Mouse (Mus musculus): ENCODE measurements around the gene Ptprm.
"Not testable (repeated sequence)": the region's sequence is repeated elsewhere in the genome, so short reads cannot be mapped to it uniquely, and the experiment has no call there.

Ptprm gene

DNA sequence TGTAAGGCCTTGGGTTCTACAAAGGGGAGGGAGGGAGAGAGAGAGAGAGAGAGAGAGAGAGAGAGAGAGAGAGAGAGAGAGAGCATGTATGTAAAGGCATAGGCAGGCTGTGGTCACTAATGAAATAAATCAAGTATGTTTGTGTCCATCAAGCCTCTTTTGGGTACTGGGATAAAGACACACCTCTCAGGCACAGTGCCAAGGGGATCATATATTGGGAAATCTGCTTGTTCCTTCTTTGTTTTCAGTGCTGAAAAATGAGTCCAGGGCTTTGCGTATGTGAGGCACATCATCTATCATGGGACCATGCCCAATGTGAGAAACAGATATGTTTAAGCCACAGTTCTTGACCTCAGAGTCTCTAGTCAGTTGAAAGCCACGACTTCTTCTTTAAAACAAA is 475.1 kb downstream of the Ptprm start:
- in situ Hi-C loops (cut with MseI, MboI), result no loop called here

- in situ Hi-C loops (cut with MseI, MboI), result no loop called here
These were observed 476.7 kb downstream of the Ptprm start for GRCm38 (mm10) chr17:66877582-66877981.

- in situ Hi-C loops (cut with MseI, MboI), result no loop called here
These were observed 479.4 kb downstream of the Ptprm start for GRCm38 (mm10) chr17:66874810-66875209.

GRCm38 (mm10) chr17:66871396-66871795 is 482.9 kb downstream of the Ptprm start:
- in situ Hi-C loops (cut with MseI, MboI), result no loop called here

DNA sequence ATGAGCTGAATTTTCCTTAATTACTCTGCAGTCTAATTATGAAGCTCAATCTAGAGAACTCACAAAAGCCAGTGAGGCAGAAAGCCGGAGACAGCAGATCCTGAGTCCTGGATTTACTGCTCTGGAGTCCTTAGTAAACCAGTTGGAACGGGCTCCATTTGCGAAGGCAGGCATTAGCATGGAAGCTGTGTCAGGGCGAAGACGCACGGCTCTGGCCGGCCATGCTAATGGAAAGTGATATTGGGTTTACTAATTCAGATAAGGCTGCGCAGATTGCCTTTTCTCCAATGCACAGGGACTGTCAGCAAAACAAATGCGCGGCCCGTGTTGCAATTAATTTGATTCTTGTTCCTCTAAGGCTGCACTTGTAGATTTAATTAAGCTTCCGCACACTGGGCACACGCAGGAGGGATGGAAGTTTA is 484.7 kb downstream of the Ptprm start:
- in situ Hi-C loops (cut with MseI, MboI), result no loop called here

GRCm38 (mm10) chr17:66864441-66864840 is 489.8 kb downstream of the Ptprm start:
- in situ Hi-C loops (cut with MseI, MboI), result no loop called here

- in situ Hi-C loops (cut with MseI, MboI), result no loop called here
These were observed 492.7 kb downstream of the Ptprm start for GRCm38 (mm10) chr17:66861557-66861956.

GRCm38 (mm10) chr17:66858757-66859156 is 495.5 kb downstream of the Ptprm start:
- in situ Hi-C loops (cut with MseI, MboI), result no loop called here

- in situ Hi-C loops (cut with MseI, MboI), result no loop called here
These were observed 501.8 kb downstream of the Ptprm start for GRCm38 (mm10) chr17:66852496-66852895.

- in situ Hi-C loops (cut with MseI, MboI), result not testable (repeated sequence)
These were observed 507.2 kb downstream of the Ptprm start for GRCm38 (mm10) chr17:66847011-66847410.

- in situ Hi-C loops (cut with MseI, MboI), result no loop called here
These were observed 531.9 kb downstream of the Ptprm start for GRCm38 (mm10) chr17:66822347-66822746.

- in situ Hi-C loops (cut with MseI, MboI), result no loop called here
These were observed 536.9 kb downstream of the Ptprm start for GRCm38 (mm10) chr17:66817380-66817779.

DNA sequence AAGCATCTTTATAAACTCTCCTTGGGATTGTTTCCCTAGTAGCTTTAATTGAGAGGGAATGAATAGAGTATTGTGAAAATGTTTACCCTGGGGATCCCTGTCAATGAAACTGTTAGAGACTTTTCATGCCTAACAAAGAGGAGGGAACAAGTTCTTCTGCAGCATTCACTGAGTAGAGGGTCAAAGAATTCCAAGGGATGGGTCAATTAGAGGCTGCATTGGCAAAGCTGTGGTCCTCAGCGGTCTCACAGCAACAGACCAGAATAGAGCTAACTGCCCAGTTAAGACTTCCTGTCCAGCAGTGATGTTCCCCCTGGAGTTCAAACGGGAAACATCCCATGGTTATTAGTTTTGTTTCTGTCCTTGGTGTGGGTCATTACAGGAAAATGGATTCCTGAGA is 538.3 kb downstream of the Ptprm start:
- in situ Hi-C loops (cut with MseI, MboI), result no loop called here

- in situ Hi-C loops (cut with MseI, MboI), result no loop called here
These were observed 540.5 kb downstream of the Ptprm start for GRCm38 (mm10) chr17:66813786-66814185.

DNA sequence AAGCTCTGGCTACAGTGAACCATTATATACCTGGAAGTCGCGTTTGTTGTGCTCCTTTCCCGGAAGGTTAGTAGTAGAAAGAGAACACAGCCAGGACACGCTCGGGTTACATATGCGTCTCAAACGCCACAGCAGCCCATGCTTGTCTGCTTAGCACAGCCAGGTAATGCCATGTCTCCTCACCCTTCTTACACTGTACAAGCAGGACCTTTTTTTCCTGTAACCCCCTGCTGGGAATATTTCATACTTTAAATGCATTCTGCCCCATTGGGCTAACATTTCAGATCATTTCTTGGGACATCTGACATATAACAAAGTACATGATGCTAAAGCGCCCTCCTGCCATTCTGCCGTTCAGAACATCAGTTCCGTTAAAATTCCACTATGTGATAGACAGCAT is 540.9 kb downstream of the Ptprm start:
- in situ Hi-C loops (cut with MseI, MboI), result no loop called here

DNA sequence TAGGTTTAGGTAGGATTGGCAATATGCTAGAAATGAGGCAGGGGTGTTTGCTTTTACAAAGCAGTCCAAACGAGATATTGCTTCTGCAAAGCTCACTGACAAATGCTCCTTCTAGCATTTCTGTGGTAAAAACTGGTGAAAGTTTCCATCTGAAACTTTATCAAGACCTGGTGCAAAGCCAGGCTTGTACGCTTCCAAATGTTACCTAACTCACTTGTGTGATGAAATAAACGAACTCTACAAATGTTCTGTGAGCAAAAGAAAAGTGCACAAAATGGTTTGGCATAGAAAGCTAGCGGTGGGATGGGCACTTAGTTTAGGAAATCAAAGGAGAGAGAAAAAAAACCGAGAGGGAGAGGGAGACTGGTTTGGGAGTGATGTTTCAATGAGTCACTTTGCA is 544.5 kb downstream of the Ptprm start:
- in situ Hi-C loops (cut with MseI, MboI), result no loop called here

GRCm38 (mm10) chr17:66808186-66808585 is 546.1 kb downstream of the Ptprm start:
- in situ Hi-C loops (cut with MseI, MboI), result no loop called here

- in situ Hi-C loops (cut with MseI, MboI), result no loop called here
These were observed 552.2 kb downstream of the Ptprm start for GRCm38 (mm10) chr17:66801831-66802687.

GRCm38 (mm10) chr17:66800231-66800630 is 554.0 kb downstream of the Ptprm start:
- in situ Hi-C loops (cut with MseI, MboI), result no loop called here

GRCm38 (mm10) chr17:66786166-66786565 is 568.1 kb downstream of the Ptprm start:
- in situ Hi-C loops (cut with MseI, MboI), result no loop called here

DNA sequence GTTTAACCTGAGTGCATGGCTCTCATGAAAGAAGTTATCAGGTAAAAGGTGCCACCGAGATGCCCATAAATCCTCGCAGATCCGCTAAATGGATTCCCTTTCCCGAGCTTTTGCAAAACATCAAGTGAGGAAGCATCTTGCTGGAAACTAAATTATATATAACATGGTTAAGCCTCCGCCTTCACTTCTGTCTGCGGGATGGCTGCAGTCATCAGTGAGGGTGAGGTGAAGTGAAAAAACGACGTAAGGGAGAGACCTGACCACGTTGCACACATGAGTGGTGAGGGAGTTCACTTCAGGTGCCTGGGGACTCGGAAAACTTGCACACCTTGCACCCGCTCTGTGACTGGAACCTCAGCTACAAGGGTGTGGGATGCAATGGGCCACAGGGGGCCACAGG is 568.7 kb downstream of the Ptprm start:
- in situ Hi-C loops (cut with MseI, MboI), result no loop called here

GRCm38 (mm10) chr17:66783601-66784000 is 570.7 kb downstream of the Ptprm start:
- in situ Hi-C loops (cut with MseI, MboI), result no loop called here

DNA sequence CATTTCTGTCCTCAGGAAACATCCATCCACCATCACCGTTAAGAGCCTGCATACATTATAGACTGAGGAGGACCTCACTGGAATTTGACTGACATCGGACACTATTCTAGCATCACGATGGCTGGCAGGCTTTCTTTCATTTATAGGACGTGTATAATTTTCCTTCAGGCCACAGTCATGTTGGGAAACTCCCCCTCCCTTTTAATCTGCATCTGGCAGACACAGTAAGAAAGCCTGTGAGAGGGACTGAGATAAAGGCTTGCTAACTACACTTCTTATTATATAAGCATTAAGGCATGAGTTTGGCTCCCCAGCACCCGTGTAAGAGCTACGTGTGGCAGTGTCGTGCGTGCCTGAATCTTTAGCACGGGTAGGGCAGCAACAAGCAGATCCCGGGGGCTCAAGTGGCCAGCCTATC is 571.2 kb downstream of the Ptprm start:
- in situ Hi-C loops (cut with MseI, MboI), result no loop called here

GRCm38 (mm10) chr17:66781910-66782309 is 572.3 kb downstream of the Ptprm start:
- in situ Hi-C loops (cut with MseI, MboI), result no loop called here
